Mouse (Mus musculus): ENCODE results near the gene Hs2st1.

- TF ChIP-seq CTCF (conservative IDR thresholded peaks at IDR 0.05; ENCODE audit: insufficient read depth, insufficient read length, low read depth, low read length) (no peak), POLR2A (IDR thresholded peaks at IDR 0.05; ENCODE audit: low read depth, low read length) (no peak)
Measured at GRCm38 (mm10) chr3:144527918-144528317, 42.1 kb downstream of the Hs2st1 start.

Measured in kidney, adult 2 months (tissue).